Mouse (Mus musculus): ENCODE results near the gene Ist1. TPM values are rescaled to one million over a fixed set of nuclear protein-coding genes. Genes with fewer than 3 reads are reported as not detected.

Gene Ist1
- polyA plus RNA-seq, 1 experiment from 2014 or later: 153 TPM

DNA sequence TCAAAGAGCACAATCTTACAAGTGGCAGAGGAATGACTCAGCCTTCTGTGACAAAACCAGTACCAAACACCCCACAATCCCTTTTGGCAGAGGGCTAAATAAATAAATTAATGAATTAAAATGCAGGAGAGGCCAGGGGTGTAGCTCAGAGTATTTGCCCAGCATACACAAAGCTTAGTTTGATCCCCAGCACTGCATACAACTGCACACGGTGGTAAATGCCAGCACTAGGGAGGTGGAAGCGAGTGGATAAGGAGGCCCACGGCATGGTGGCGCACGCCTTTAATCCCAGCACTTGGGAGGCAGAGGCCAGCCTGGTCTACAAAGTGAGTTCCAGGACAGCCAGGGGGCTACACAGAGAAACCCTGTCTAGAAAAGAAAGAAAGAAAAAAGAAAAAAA lies 20.4 kb downstream of the Ist1 start:
- 93% methylated on average over 5 of the region's 5 CpGs for WGBS
- no peak for DNase-seq (ENCODE audit: low spot score)
- H3K27ac ChIP-seq: no peak overlapping the region
- H3K27me3 ChIP-seq (ENCODE audit: low read depth, poor library complexity, severe bottlenecking): no peaks in the 10 kb centered on the region
- no peaks in the 10 kb centered on the region for H3K9me3 ChIP-seq (replicated peaks)
- no peaks in the 10 kb centered on the region for H3K4me1 ChIP-seq
- H3K4me3 ChIP-seq: no peak overlapping the region
- peaks cover 99% of the 10 kb centered on the region for H3K36me3 ChIP-seq

DNA sequence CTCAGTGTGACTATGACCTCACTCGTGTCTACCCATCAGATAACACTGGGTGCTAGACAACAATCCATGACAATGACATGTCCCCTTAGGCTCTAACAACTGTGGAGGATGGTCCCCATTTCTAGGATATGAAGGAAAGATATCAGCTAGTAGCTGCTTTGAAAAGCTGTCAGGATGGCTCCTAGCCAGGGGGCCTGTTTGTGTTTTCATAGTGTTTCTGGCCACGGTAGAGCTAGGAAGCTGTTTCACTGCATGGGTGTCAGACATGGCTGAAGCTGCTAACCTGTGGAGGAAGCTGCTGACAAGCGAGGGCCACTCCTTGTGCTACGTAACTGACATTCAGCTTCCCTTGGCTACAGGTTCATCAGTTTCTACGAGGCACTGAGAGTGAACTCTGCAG lies 26.4 kb downstream of the Ist1 start:
- Histone ChIP-seq H3K27me3 (ENCODE audit: low read depth, poor library complexity, severe bottlenecking) (no peaks in the 10 kb centered on the region), H3K27ac (no peak overlapping the region), H3K36me3 (peaks cover 45% of the 10 kb centered on the region), H3K9me3 (replicated peaks) (no peaks in the 10 kb centered on the region), H3K4me1 (no peaks in the 10 kb centered on the region), H3K4me3 (no peak overlapping the region)
- 87% methylated on average over 5 of the region's 5 CpGs for WGBS
- DNase-seq (ENCODE audit: low spot score): no peak

DNA sequence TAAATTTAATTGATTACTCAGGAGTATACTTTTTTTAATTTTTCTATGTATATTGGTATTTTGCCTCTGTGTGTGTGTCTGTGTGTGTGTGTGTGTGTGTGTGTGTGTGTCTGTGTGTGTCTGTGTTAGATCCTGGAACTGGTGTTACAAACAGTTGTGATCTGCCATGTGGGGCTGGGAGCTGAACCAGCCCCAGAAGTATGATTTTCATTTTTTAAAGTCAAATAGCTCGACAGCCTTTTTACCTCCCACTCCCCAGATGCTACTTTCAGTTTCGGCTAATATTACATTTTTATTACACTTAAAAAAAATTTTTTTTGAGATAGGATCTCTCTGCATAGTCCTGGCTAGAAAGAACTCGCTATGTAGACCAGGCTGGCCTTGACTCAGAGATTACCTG lies 30.7 kb downstream of the Ist1 start:
- H3K36me3 ChIP-seq: peaks cover 3% of the 10 kb centered on the region
- no peaks in the 10 kb centered on the region for H3K4me1 ChIP-seq
- H3K4me3 ChIP-seq: no peak overlapping the region
- no peak for DNase-seq (ENCODE audit: low spot score)
- no peak overlapping the region for H3K27ac ChIP-seq
- no peaks in the 10 kb centered on the region for H3K9me3 ChIP-seq (replicated peaks)
- WGBS: 87% methylated on average over 3 of the region's 3 CpGs
- no peaks in the 10 kb centered on the region for H3K27me3 ChIP-seq (ENCODE audit: low read depth, poor library complexity, severe bottlenecking)

DNA sequence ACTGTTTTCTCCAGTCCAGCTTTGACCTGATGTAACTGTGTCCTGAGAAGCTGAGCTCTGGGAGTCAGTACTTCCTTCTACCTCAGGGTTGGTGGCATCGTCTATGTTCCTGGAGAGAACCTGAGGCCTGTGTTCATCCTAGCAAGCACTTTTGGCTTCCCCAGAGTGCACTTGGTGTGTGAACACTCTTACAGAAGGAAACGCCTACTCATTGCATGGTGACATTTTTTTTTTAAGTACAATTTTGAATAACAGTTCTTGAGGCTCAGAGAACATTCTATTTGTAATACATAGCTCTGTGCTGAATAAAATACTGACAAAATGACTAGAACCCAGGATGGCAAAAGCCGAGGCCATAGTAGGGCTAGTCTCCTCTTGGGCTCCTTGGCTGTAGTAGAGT lies 36.2 kb downstream of the Ist1 start:
- no peaks in the 10 kb centered on the region for H3K4me1 ChIP-seq
- H3K27me3 ChIP-seq (ENCODE audit: low read depth, poor library complexity, severe bottlenecking): no peaks in the 10 kb centered on the region
- no peak overlapping the region for H3K4me3 ChIP-seq
- 89% methylated on average over 3 of the region's 3 CpGs for WGBS
- no peak for DNase-seq (ENCODE audit: low spot score)
- no peak overlapping the region for H3K27ac ChIP-seq
- H3K9me3 ChIP-seq (replicated peaks): no peaks in the 10 kb centered on the region
- H3K36me3 ChIP-seq: no peaks in the 10 kb centered on the region

DNA sequence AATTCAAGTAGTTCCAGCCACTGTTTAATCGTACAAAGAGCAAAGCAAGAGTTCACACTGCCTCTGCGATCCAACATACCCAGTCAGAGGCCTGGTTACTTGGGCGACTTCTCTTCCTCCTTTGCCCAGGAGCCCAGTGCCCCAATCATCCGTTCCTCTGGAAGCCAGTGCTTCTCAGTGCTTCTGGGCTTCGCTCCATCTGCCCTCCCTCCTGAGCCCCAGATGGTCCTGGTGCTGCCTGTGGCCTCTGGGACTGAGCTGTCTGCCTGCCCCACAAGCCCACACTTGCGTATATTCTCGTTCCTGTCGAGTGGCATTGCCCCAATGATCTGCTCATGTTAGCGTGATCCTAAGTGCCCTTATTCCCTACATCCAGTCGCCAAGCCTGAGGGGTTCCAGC lies 42.3 kb downstream of the Ist1 start:
- DNase-seq (ENCODE audit: low spot score): no peak
- Histone ChIP-seq H3K9me3 (replicated peaks) (no peaks in the 10 kb centered on the region), H3K36me3 (no peaks in the 10 kb centered on the region), H3K4me3 (no peak overlapping the region), H3K27ac (no peak overlapping the region), H3K4me1 (no peaks in the 10 kb centered on the region), H3K27me3 (ENCODE audit: low read depth, poor library complexity, severe bottlenecking) (no peaks in the 10 kb centered on the region)
- 82% methylated on average over 10 of the region's 10 CpGs for WGBS

DNA sequence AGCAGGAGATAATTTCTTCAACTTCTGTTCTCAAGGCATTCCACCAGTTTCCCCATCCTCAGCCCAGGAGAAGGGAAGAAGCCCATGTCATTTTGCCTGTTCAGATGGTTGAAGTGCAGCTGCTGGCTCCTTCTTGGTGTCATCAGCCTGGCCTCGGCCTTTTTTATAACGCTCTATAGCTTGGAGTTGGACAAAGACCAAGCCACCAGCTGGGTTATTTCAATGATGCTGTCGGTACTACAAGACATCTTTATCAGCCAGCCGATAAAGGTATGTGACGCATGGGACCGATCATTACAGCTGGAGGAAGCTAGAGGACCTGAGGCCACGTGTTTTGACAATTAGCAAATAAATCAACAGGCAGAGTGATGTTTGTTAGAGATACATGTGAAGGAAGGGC lies 44.6 kb downstream of the Ist1 start:
- Histone ChIP-seq H3K27ac (no peak overlapping the region), H3K9me3 (replicated peaks) (no peaks in the 10 kb centered on the region), H3K36me3 (no peaks in the 10 kb centered on the region), H3K4me3 (no peak overlapping the region), H3K4me1 (no peaks in the 10 kb centered on the region), H3K27me3 (ENCODE audit: low read depth, poor library complexity, severe bottlenecking) (no peaks in the 10 kb centered on the region)
- no peak for DNase-seq (ENCODE audit: low spot score)
- 85% methylated on average over 7 of the region's 7 CpGs for WGBS

DNA sequence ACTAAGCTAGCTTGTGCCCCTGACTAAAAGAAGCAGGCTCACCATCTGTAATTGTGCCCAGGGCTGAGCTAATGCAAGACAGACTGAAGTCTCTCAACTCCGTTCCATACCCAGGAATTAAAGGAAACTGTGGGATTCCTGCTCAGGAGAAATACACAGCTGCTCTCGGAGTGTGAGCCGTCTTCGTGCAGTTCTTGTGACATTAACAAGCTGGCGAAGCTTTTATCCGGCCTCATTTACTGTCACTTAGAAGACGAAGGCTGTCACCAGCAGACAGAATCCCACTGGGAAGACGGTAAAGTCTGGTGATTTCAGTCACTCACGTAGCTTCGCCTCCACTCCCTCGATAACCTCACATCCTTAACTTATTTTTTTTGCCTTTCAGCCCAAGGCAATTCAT lies 45.7 kb downstream of the Ist1 start:
- no peaks in the 10 kb centered on the region for H3K4me1 ChIP-seq
- H3K27ac ChIP-seq: no peak overlapping the region
- no peak overlapping the region for H3K4me3 ChIP-seq
- no peaks in the 10 kb centered on the region for H3K27me3 ChIP-seq (ENCODE audit: low read depth, poor library complexity, severe bottlenecking)
- no peaks in the 10 kb centered on the region for H3K9me3 ChIP-seq (replicated peaks)
- DNase-seq (ENCODE audit: low spot score): no peak
- WGBS: 75% methylated on average over 11 of the region's 11 CpGs
- no peaks in the 10 kb centered on the region for H3K36me3 ChIP-seq

DNA sequence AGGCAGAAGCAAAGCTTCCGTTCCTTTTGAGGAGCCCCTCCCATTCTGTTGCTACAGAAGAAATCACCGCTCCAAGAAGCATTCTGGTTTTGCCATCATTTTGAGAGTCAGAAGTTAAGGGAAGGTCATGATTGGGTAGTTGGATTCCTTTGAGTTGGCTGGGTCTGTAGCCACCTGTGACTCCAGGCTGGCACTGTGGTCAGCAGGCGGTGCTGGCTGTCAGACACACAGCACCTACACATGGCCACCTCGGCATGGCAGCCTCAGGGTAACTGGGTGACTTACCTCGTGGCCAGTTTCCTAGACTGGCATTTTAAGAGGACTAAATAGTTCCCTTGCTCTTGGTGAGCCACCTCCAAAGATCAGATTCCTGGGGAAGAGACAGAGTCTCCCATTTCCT lies 51.8 kb downstream of the Ist1 start:
- Histone ChIP-seq H3K9me3 (replicated peaks) (no peaks in the 10 kb centered on the region), H3K4me1 (no peaks in the 10 kb centered on the region), H3K36me3 (no peaks in the 10 kb centered on the region), H3K27ac (no peak overlapping the region), H3K4me3 (no peak overlapping the region), H3K27me3 (ENCODE audit: low read depth, poor library complexity, severe bottlenecking) (no peaks in the 10 kb centered on the region)
- no peak for DNase-seq (ENCODE audit: low spot score)
- WGBS: 88% methylated on average over 5 of the region's 5 CpGs

DNA sequence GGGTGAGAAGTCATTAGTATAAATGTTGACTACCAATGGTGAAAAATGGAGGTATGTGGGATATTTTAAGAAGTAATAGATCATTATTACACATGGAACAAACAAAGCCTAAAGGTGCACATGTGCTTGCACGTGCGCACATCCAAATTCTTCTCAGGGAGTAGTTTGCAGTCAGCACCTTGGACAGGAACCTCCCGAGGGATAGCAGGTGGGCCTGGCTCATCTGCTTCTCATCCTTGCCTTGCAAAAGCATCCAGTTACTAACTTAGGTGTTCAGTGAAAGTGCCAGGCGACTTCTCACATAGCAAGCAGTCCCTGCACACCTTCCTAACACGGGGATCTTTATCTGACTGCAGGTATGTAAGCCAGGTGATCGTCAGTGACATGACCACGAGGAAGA lies 52.6 kb downstream of the Ist1 start:
- no peaks in the 10 kb centered on the region for H3K4me1 ChIP-seq
- no peaks in the 10 kb centered on the region for H3K27me3 ChIP-seq (ENCODE audit: low read depth, poor library complexity, severe bottlenecking)
- DNase-seq (ENCODE audit: low spot score): no peak
- 65% methylated on average over 7 of the region's 7 CpGs for WGBS
- H3K9me3 ChIP-seq (replicated peaks): no peaks in the 10 kb centered on the region
- no peak overlapping the region for H3K27ac ChIP-seq
- H3K36me3 ChIP-seq: no peaks in the 10 kb centered on the region
- H3K4me3 ChIP-seq: no peak overlapping the region

DNA sequence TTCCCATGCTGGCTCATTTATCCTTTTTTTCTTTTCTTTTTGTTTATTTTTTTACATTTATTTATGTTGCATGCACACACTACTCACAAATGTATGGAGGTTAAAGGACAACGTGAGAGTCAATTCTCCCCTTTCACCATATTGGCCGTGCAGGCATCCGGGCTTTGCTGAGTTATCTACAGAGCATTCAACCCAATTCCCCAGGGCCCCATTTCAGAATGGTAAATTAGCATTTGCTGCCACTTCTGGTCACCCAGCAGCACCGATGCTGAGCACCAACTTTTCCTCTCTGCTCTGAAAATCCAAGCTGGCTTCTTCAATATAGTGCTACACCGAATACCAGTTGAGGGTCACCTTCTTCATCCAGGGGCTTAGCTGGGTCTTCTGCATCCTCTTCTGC lies 54.2 kb downstream of the Ist1 start:
- no peaks in the 10 kb centered on the region for H3K36me3 ChIP-seq
- H3K4me3 ChIP-seq: no peak overlapping the region
- no peaks in the 10 kb centered on the region for H3K4me1 ChIP-seq
- H3K27me3 ChIP-seq (ENCODE audit: low read depth, poor library complexity, severe bottlenecking): no peaks in the 10 kb centered on the region
- WGBS: 86% methylated on average over 5 of the region's 5 CpGs
- no peak overlapping the region for H3K27ac ChIP-seq
- H3K9me3 ChIP-seq (replicated peaks): no peaks in the 10 kb centered on the region
- no peak for DNase-seq (ENCODE audit: low spot score)

DNA sequence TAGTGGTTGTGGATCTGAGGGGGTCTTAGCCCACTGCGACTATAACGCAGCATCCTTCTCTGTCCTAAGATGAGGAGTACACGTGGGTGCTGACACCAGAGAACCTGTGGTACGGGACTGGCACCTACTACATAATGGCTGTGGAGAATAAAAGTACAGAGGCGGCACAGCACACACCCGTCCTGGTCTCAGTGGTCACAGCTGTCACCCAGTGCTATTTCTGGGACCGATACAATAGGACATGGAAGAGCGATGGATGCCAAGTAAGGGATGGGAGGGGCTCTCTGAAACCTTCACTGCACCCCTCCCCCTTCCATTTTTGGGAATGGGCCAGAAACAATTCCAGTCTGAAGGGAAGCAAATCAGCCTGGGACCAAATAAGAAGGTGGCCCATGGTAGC lies 57.9 kb downstream of the Ist1 start:
- no peak for DNase-seq (ENCODE audit: low spot score)
- WGBS: 95% methylated on average over 8 of the region's 8 CpGs

DNA sequence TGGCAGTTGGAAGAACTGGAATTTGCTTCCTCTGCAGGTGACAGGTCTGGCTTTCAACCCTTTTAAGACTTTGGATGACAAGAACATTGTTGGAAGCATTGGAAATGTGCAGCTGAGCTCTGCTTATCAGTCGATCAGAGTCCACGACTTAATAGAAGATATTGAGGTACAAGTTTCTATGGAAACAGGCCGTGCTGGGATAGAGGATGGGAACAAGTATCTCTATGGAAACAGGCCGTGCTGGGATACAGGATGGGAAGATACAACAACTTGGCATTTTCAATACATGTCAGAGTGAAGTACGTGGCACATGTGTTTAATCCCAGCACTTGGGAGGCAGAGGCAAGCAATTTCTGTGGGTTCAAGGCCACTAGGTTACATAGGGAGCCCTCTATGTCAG lies 60.6 kb downstream of the Ist1 start:
- H3K27ac ChIP-seq: no peak overlapping the region
- no peaks in the 10 kb centered on the region for H3K27me3 ChIP-seq (ENCODE audit: low read depth, poor library complexity, severe bottlenecking)
- WGBS: 81% methylated on average over 5 of the region's 5 CpGs
- no peak for DNase-seq (ENCODE audit: low spot score)
- no peaks in the 10 kb centered on the region for H3K4me1 ChIP-seq
- H3K36me3 ChIP-seq: no peaks in the 10 kb centered on the region
- no peak overlapping the region for H3K4me3 ChIP-seq
- no peaks in the 10 kb centered on the region for H3K9me3 ChIP-seq (replicated peaks)

More for the DNA sequence above, 57.9 kb downstream of the Ist1 start:
- Histone ChIP-seq H3K4me1 (no peaks in the 10 kb centered on the region), H3K9me3 (replicated peaks) (no peaks in the 10 kb centered on the region), H3K27me3 (ENCODE audit: low read depth, poor library complexity, severe bottlenecking) (no peaks in the 10 kb centered on the region), H3K4me3 (no peak overlapping the region), H3K36me3 (no peaks in the 10 kb centered on the region), H3K27ac (no peak overlapping the region)

DNA sequence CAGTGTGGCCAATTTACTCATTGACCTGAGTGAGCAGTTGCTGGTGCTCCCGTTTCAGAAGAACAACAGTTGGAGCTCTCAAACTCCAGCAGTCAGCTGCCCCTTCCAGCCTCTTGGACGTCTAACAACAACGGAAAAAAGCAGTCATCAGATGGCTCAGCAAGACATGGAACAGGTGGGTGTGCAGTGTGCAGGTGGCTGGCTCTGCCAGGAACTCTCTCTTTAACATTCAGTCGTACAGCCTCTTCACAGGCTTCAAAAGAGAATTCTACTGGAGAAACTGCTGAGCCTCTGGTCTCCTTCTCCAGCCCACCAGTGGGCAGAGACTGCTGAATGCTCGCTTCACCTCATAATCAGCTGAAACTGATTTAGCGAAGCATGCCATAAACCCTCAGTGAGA lies 64.4 kb downstream of the Ist1 start:
- H3K27me3 ChIP-seq (ENCODE audit: low read depth, poor library complexity, severe bottlenecking): no peaks in the 10 kb centered on the region
- WGBS: 86% methylated on average over 6 of the region's 6 CpGs
- H3K4me3 ChIP-seq: no peak overlapping the region
- H3K9me3 ChIP-seq (replicated peaks): no peaks in the 10 kb centered on the region
- no peaks in the 10 kb centered on the region for H3K4me1 ChIP-seq
- DNase-seq (ENCODE audit: low spot score): no peak
- no peaks in the 10 kb centered on the region for H3K36me3 ChIP-seq
- no peak overlapping the region for H3K27ac ChIP-seq
